Mouse (Mus musculus) neutrophil, adult 59 days (primary cell): Measurements from ENCODE around the gene Vmn2r36. TPM values are rescaled to one million over a fixed set of nuclear protein-coding genes. Genes with fewer than 3 reads are reported as not detected.

ENCODE experiments used
- total RNA-seq, 2 experiments: library from RNA; stranded (reverse); gene quantifications; 1 replicate in 1 of 2; 2 replicates in 1 of 2; pipeline ENCODE4 v1.2.4; 2023

Vmn2r36 gene
- total RNA-seq: not detected

DNA sequence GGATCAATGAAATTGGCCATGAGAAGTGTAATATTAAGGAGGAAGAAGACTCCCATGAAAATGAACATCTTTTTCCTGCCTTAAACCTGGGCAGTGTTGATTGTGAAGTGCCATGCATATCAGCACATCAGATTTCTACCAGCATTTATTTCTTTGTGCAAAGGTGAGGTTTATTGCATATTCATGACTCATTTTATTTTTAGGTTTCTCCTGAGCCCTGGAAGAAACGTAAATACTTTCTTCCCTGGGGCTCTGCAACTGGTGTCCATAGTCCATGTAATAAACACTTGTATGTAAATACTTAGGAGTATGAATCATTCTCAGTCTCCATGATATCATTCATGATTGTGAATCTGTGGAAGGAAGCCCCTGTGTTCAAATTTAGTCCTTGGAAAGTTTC lies at the start of gene Vmn2r36:
Gene Vmn2r36, minus strand, starts transcription at position 101 of the 400 bp plus-strand sequence.

Other genes starting within 250 kb of the Vmn2r36 start
- gene Vmn2r34, start 213.0 kb downstream of the Vmn2r36 start, total RNA-seq: not detected
- gene Vmn2r35, start 82.6 kb downstream of the Vmn2r36 start, total RNA-seq: not detected